In the genomic region with DNA sequence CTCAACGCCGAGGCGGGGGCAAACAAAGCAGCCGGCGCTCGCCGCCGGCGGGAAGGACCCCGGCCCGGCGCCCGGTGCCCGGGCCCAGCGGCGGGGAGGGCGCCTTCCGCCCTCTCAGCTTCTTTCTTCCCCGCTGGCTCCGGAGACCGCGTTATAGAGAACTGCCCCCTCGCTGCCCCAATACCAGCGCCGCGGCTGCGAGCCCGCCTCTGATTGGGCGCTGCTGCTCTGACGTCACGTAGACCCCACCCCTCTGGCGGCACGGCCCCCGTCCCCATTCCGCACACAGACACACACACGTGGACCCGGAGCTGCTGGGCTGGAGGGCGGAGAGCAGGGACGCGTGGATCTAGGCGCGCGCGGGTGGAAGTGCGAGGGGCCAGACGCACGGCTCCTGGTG, we compare ENCODE assay signal across 8 mouse cellular contexts. TPM values are rescaled to one million over a fixed set of nuclear protein-coding genes. Genes with fewer than 3 reads are reported as not detected.
DNase-seq lines count a peak whose midpoint lies in the region; ATAC-seq and TF ChIP-seq lines count a peak whose summit lies in the region.

A gene (minus strand): TSS at position 127 of the 400 bp plus-strand sequence.

- TF ChIP-seq POLR2A in cerebellum, adult 2 months (IDR thresholded peaks at IDR 0.05; ENCODE audit: borderline replicate concordance, insufficient read depth, low read length) = no peak
- TF ChIP-seq POLR2A in thymus, adult 2 months (IDR thresholded peaks at IDR 0.05; ENCODE audit: control insufficient read depth, extremely low read depth, insufficient read depth, low read length, poor library complexity) = peak; percentile 65; the same call in 1 of the 2 replicates

- peaks cover 10% of the 10 kb centered on the region; the same call in 1 of the 2 replicates for H3K27me3 ChIP-seq in cerebellum, adult 2 months (ENCODE audit: control insufficient read depth, insufficient read depth, low read length)
- peaks cover 55% of the 10 kb centered on the region for H3K27me3 ChIP-seq in lung, embryonic 16.5 days (ENCODE audit: control insufficient read depth, insufficient read depth, low read depth, low read length)
- H3K27me3 ChIP-seq in thymus, adult 2 months (ENCODE audit: control insufficient read depth, insufficient read depth, low read length) = peaks cover 15% of the 10 kb centered on the region

- H3K4me2 ChIP-seq in lung, embryonic 16.5 days (ENCODE audit: low read depth, low read length) = peak within 1 kb of the TSS; percentile 94

- no peaks in the 10 kb centered on the region for H3K9me3 ChIP-seq in lung, embryonic 16.5 days (ENCODE audit: control insufficient read depth, low read length)

- H3K36me3 ChIP-seq in lung, embryonic 16.5 days (ENCODE audit: control insufficient read depth, insufficient read depth, low read length) = no peaks in the 10 kb centered on the region
- no peaks in the 10 kb centered on the region for H3K36me3 ChIP-seq in thymus, adult 2 months (ENCODE audit: control insufficient read depth, insufficient read depth, low read length)

- ATAC-seq in frontal cortex, adult (ENCODE audit: low TSS enrichment) = peak; percentile 77
- ATAC-seq in hematopoietic stem cell, adult 5-6 weeks (replicated peaks in 1 of 2; ENCODE audit: insufficient read depth in 1 of 2, low FRiP score in 2 of 2, low TSS enrichment in 1 of 2, low read depth in 1 of 2, poor library complexity in 2 of 2, severe bottlenecking in 2 of 2) = peak; percentile 77 to 88
- ATAC-seq in lung, embryonic 16.5 days (ENCODE audit: low read depth) = peak; percentile 94

- no peak for TF ChIP-seq CTCF in cerebellum, adult 2 months (IDR thresholded peaks at IDR 0.05; ENCODE audit: borderline replicate concordance, insufficient read depth, low read depth, low read length)
- TF ChIP-seq CTCF in thymus, adult 2 months (IDR thresholded peaks at IDR 0.05; ENCODE audit: borderline replicate concordance, control insufficient read depth, extremely low read depth, insufficient read depth, low read length, poor library complexity) = no peak

- H3K4me1 ChIP-seq in cerebellum, adult 2 months (ENCODE audit: control insufficient read depth, insufficient read depth, low read length) = no peaks in the 10 kb centered on the region
- H3K4me1 ChIP-seq in lung, embryonic 16.5 days (replicated peaks; ENCODE audit: control insufficient read depth, insufficient read depth, low read length) = peaks cover 30% of the 10 kb centered on the region
- peaks cover 11% of the 10 kb centered on the region for H3K4me1 ChIP-seq in thymus, adult 2 months (replicated peaks; ENCODE audit: control insufficient read depth, insufficient read depth, low read length)

- WGBS in cerebellum, adult 2 months = under 1% methylated on average over 45 of the region's 47 CpGs
- WGBS in lung, embryonic 16.5 days = under 1% methylated on average over 44 of the region's 47 CpGs
- under 1% methylated on average over 46 of the region's 47 CpGs for WGBS in thymus, adult 2 months

- peak within 1 kb of the TSS; percentile 38 for H3K4me3 ChIP-seq in cerebellum, adult 2 months (replicated peaks; ENCODE audit: insufficient read depth, low read depth, low read length)
- H3K4me3 ChIP-seq in lung, embryonic 16.5 days (ENCODE audit: low read length) = peak within 1 kb of the TSS; percentile 72
- peak within 1 kb of the TSS; percentile 59 for H3K4me3 ChIP-seq in thymus, adult 2 months (ENCODE audit: control insufficient read depth, insufficient read depth, low read length)

- peak within 1 kb of the TSS; percentile 75 for H3K9ac ChIP-seq in lung, embryonic 16.5 days (ENCODE audit: low read length)

- no peak within 1 kb of the TSS for H3K27ac ChIP-seq in cerebellum, adult 2 months (ENCODE audit: insufficient read depth, low read length)
- H3K27ac ChIP-seq in lung, embryonic 16.5 days (ENCODE audit: low read length) = no peak within 1 kb of the TSS
- no peak within 1 kb of the TSS for H3K27ac ChIP-seq in thymus, adult 2 months (ENCODE audit: control insufficient read depth, insufficient read depth, low read length)

- DNase-seq in ES-CJ7 (ENCODE audit: low read depth, low spot score) = peak; percentile 95
- peak; percentile 84 to 86 for DNase-seq in cerebellum, adult 2 months
- peak; percentile 90 to 94 for DNase-seq in layer of hippocampus, postnatal 10 days (ENCODE audit: low spot score in 2 of 2)
- peak; percentile 63 for DNase-seq in ovary, postnatal 10 days (ENCODE audit: low spot score)
- peak; percentile 90 for DNase-seq in thymus, adult 2 months

RNA-seq across cellular contexts. Expression of the gene that starts here (rescaled TPM):
- polyA plus RNA-seq in cerebellum, adult 2 months (2012; rRNA removed) = 4.1 and 5.4 TPM in 2 replicates
- 2.1 and 2.2 TPM in 2 replicates for total RNA-seq in hematopoietic stem cell, adult 5-6 weeks (2017)
- 1 to 10 TPM; 7.4 to 9.8 TPM for total RNA-seq in layer of hippocampus, postnatal 10 days (2021)
- polyA plus RNA-seq in lung, embryonic 16.5 days (2015; fragmentation: Nextera tagmentation; extraction: Ambion mirVana) = 1.1 and 2.1 TPM in 2 replicates
- polyA plus RNA-seq in thymus, adult 2 months (2012; rRNA removed) = 5.6 and 8.4 TPM in 2 replicates
